Mouse (Mus musculus) CH12.LX (cell line): ENCODE measurements around the gene Snx9. TPM values are rescaled to one million over a fixed set of nuclear protein-coding genes. Genes with fewer than 3 reads are reported as not detected.

Source experiments
- DNase-seq: peaks from one replicate; pipeline ENCODE4 v3.0.0-alpha.2; 2013; ENCODE audit errors: extremely low read depth
- H3K27ac ChIP-seq: 2 replicates; pipeline ENCODE4 v1.5.1; 2012; ENCODE audit warnings: low read depth, mild to moderate bottlenecking, control low read depth, moderate library complexity; ENCODE audit not compliant: insufficient read depth
- H3K27me3 ChIP-seq: replicated peaks from 2 replicates; pipeline ENCODE3; 2012; ENCODE audit warnings: inconsistent platforms
- H3K36me3 ChIP-seq, 2 experiments: replicated peaks in 1 of 2; 2 replicates each; pipeline versions ENCODE3 to v1.6.1; 2012; ENCODE audit warnings: inconsistent platforms in 1 of 2, low read length in 1 of 2, mild to moderate bottlenecking in 1 of 2, mixed read lengths in 1 of 2, moderate library complexity in 1 of 2; ENCODE audit not compliant: control insufficient read depth in 1 of 2, insufficient read depth in 1 of 2
- H3K4me1 ChIP-seq, 2 experiments: 2 replicates each; pipeline ENCODE4 v1.6.1; 2012; ENCODE audit warnings: inconsistent platforms in 1 of 2, moderate library complexity in 1 of 2; ENCODE audit not compliant: insufficient read depth in 2 of 2, control insufficient read depth in 1 of 2
- H3K4me2 ChIP-seq: 2 replicates; pipeline ENCODE4 v1.6.1; 2012; ENCODE audit warnings: low read depth, mild to moderate bottlenecking, control low read depth; ENCODE audit not compliant: poor library complexity, insufficient read depth, severe bottlenecking
- H3K4me3 ChIP-seq, 3 experiments: fragments of 150-350 bp in 1 of 3; sonication (generic) in 1 of 3; replicated peaks in 1 of 3; 2 replicates each; pipeline versions ENCODE3 to v1.5.1; 2011 to 2012; ENCODE audit warnings: low read depth in 2 of 3, low read length in 2 of 3, mild to moderate bottlenecking in 2 of 3, moderate library complexity in 2 of 3, control low read depth in 1 of 3, improper control_type of control experiment in 1 of 3, inconsistent platforms in 1 of 3, mixed read lengths in 1 of 3; ENCODE audit not compliant: poor library complexity in 1 of 3
- H3K79me2 ChIP-seq: replicated peaks from 2 replicates; pipeline ENCODE4 v1.6.1; 2012; ENCODE audit warnings: mild to moderate bottlenecking, moderate library complexity; ENCODE audit not compliant: control insufficient read depth, poor library complexity, insufficient read depth, severe bottlenecking; ENCODE audit errors: extremely low read depth
- H3K9ac ChIP-seq: 2 replicates; pipeline ENCODE4 v1.6.1; 2012; ENCODE audit warnings: low read depth, mild to moderate bottlenecking, control low read depth, moderate library complexity; ENCODE audit not compliant: insufficient read depth
- H3K9me3 ChIP-seq: replicated peaks from 2 replicates; pipeline ENCODE3; 2012; ENCODE audit warnings: low read length, inconsistent platforms, mixed read lengths
- CHD1 ChIP-seq: IDR thresholded peaks from 2 replicates; pipeline ENCODE4 v1.6.1; 2012; ENCODE audit warnings: low read depth, low read length, improper control_type of control experiment, inconsistent platforms
- CHD2 ChIP-seq: IDR thresholded peaks from 2 replicates; pipeline ENCODE4 v1.6.1; 2011; ENCODE audit warnings: low read length, improper control_type of control experiment
- CTCF ChIP-seq, 2 experiments: IDR thresholded peaks in 1 of 2; conservative IDR thresholded peaks in 1 of 2; 2 replicates each; pipeline ENCODE4 v1.5.1; 2011 to 2012; ENCODE audit warnings: low read depth in 2 of 2, low read length in 2 of 2, improper control_type of control experiment in 1 of 2, inconsistent platforms in 1 of 2, mild to moderate bottlenecking in 1 of 2, moderate library complexity in 1 of 2
- E2F4 ChIP-seq: IDR thresholded peaks from 2 replicates; pipeline ENCODE4 v1.6.1; 2011; ENCODE audit warnings: low read depth, low read length, improper control_type of control experiment; ENCODE audit not compliant: insufficient replicate concordance
- ELF1 ChIP-seq: IDR thresholded peaks from 2 replicates; pipeline ENCODE4 v1.6.1; 2014; ENCODE audit warnings: low read depth, mild to moderate bottlenecking, inconsistent platforms, low read length, improper control_type of control experiment
- IRF4 ChIP-seq: IDR thresholded peaks from 2 replicates; pipeline ENCODE4 v1.6.1; 2014; ENCODE audit warnings: low read depth, mild to moderate bottlenecking, inconsistent platforms, low read length, improper control_type of control experiment
- JUN ChIP-seq: IDR thresholded peaks from 2 replicates; pipeline ENCODE4 v1.6.1; 2011; ENCODE audit warnings: low read depth, mild to moderate bottlenecking, low read length, improper control_type of control experiment, moderate library complexity; ENCODE audit not compliant: insufficient read depth
- JUND ChIP-seq: conservative IDR thresholded peaks from 2 replicates; pipeline ENCODE4 v1.6.1; 2011; ENCODE audit warnings: low read depth, low read length, improper control_type of control experiment
- KAT2A ChIP-seq: IDR thresholded peaks from 2 replicates; pipeline ENCODE4 v1.6.1; 2012; ENCODE audit warnings: low read length, improper control_type of control experiment, inconsistent platforms; ENCODE audit not compliant: insufficient replicate concordance
- MAFK ChIP-seq: IDR thresholded peaks from 2 replicates; pipeline ENCODE4 v1.6.1; 2011; ENCODE audit warnings: low read length, improper control_type of control experiment; ENCODE audit not compliant: insufficient replicate concordance
- MAX ChIP-seq: IDR thresholded peaks from 2 replicates; pipeline ENCODE4 v1.6.1; 2011; ENCODE audit warnings: low read length, improper control_type of control experiment
- MEF2A ChIP-seq: IDR thresholded peaks from 2 replicates; pipeline ENCODE4 v1.6.1; 2014; ENCODE audit warnings: low read depth, mild to moderate bottlenecking, inconsistent platforms, low read length, improper control_type of control experiment, borderline replicate concordance
- MXI1 ChIP-seq: IDR thresholded peaks from 2 replicates; pipeline ENCODE4 v1.6.1; 2011; ENCODE audit warnings: mild to moderate bottlenecking, low read depth, low read length, improper control_type of control experiment
- MYC ChIP-seq: IDR thresholded peaks from 2 replicates; pipeline ENCODE4 v1.6.1; 2011; ENCODE audit warnings: low read depth, mild to moderate bottlenecking, improper control_type of control experiment, low read length
- NELFE ChIP-seq: IDR thresholded peaks from 2 replicates; pipeline ENCODE4 v1.6.1; 2011; ENCODE audit warnings: low read depth, low read length, improper control_type of control experiment
- PAX5 ChIP-seq: IDR thresholded peaks from 2 replicates; pipeline ENCODE4 v1.6.1; 2012; ENCODE audit warnings: low read length, inconsistent platforms, mixed read lengths
- POLR2A ChIP-seq: IDR thresholded peaks from 2 replicates; pipeline ENCODE4 v1.6.1; 2011; ENCODE audit warnings: low read depth, mild to moderate bottlenecking, improper control_type of control experiment, low read length
- POLR2AphosphoS2 ChIP-seq: IDR thresholded peaks from 2 replicates; pipeline ENCODE4 v1.6.1; 2011; ENCODE audit warnings: low read depth, low read length, improper control_type of control experiment
- RAD21 ChIP-seq: IDR thresholded peaks from 2 replicates; pipeline ENCODE4 v1.6.1; 2011; ENCODE audit warnings: low read depth, mild to moderate bottlenecking, low read length, improper control_type of control experiment, moderate library complexity
- RCOR1 ChIP-seq: conservative IDR thresholded peaks from 2 replicates; pipeline ENCODE4 v1.6.1; 2012; ENCODE audit warnings: low read depth, mild to moderate bottlenecking, inconsistent platforms, low read length, improper control_type of control experiment
- SMC3 ChIP-seq: IDR thresholded peaks from 2 replicates; pipeline ENCODE4 v1.6.1; 2011; ENCODE audit warnings: low read depth, low read length, improper control_type of control experiment
- TBP ChIP-seq: conservative IDR thresholded peaks from 2 replicates; pipeline ENCODE4 v1.6.1; 2011; ENCODE audit warnings: low read depth, low read length, improper control_type of control experiment
- TCF12 ChIP-seq: IDR thresholded peaks from 2 replicates; pipeline ENCODE4 v1.6.1; 2014; ENCODE audit warnings: low read depth, mild to moderate bottlenecking, inconsistent platforms, low read length, improper control_type of control experiment
- ZC3H11A ChIP-seq: IDR thresholded peaks from 2 replicates; pipeline ENCODE4 v1.6.1; 2012; ENCODE audit warnings: low read depth, mild to moderate bottlenecking, inconsistent platforms, low read length, improper control_type of control experiment
- ZKSCAN1 ChIP-seq: IDR thresholded peaks from 2 replicates; pipeline ENCODE4 v1.6.1; 2012; ENCODE audit warnings: low read depth, inconsistent platforms, low read length, improper control_type of control experiment, borderline replicate concordance
- ZMIZ1 ChIP-seq: IDR thresholded peaks from 2 replicates; pipeline ENCODE4 v1.6.1; 2012; ENCODE audit warnings: low read depth, mild to moderate bottlenecking, inconsistent platforms, low read length, improper control_type of control experiment
- ZNF384 ChIP-seq: IDR thresholded peaks from 2 replicates; pipeline ENCODE4 v1.6.1; 2012; ENCODE audit warnings: low read depth, low read length, improper control_type of control experiment, inconsistent platforms
- dilution Hi-C: fragments of 300-500 bp; cut with MboI; formaldehyde crosslinking; loops from 2 replicates; pipeline ENCODE4 v1.14.3; 2020; ENCODE audit warnings: low sequenced_read_pairs; ENCODE audit not compliant: extremely low pct_unique_long_range_greater_than_20kb, extremely low pct_ligation_motif_present
- in situ Hi-C: fragments of 300-500 bp; cut with MboI; formaldehyde crosslinking; loops from 3 replicates; pipeline ENCODE4 v1.14.3; 2019; ENCODE audit warnings: low sequenced_read_pairs, low pct_ligation_motif_present, low pct_unique_long_range_greater_than_20kb, mixed read lengths
- polyA plus RNA-seq: library from polyadenylated mRNA; unstranded; fragments of >175 nt; gene quantifications from 2 replicates; pipeline ENCODE4 v1.2.1, GENCODE M21; 2012; ENCODE audit warnings: low read depth; ENCODE audit not compliant: insufficient read length
- total RNA-seq, 2 experiments: library from RNA; depleted of rRNA; stranded (reverse); fragments of 300-350 nt in 1 of 2; fragments of >200 nt in 1 of 2; gene quantifications; 2 replicates each; pipeline ENCODE4 v1.2.3; 2012 to 2014

Gene Snx9
- total and polyA plus RNA-seq, 3 experiments = 16.3 to 26.3 (median 17.1) TPM

- Histone ChIP-seq H3K36me3 (no peaks in the 10 kb centered on the region), H3K27ac (no peak overlapping the region), H3K4me2 (no peak overlapping the region), H3K9ac (no peak overlapping the region), H3K27me3 (no peaks in the 10 kb centered on the region), H3K79me2 (no peaks in the 10 kb centered on the region)
- DNase-seq = peak; percentile 93
- in situ Hi-C loops = loop anchor here (5.0 to 10.0 kb wide), 4 partner anchors 36 to 209 kb away; no protein-coding TSS in a partner anchor
- dilution Hi-C loops = no loop called here
- TF ChIP-seq SMC3 = peak; percentile 99
- no peak for TF ChIP-seq POLR2AphosphoS2
- no peak for TF ChIP-seq MAFK
- no peak for TF ChIP-seq ZNF384
- TF ChIP-seq CHD1 = no peak
- peak; percentile 96 for TF ChIP-seq ZC3H11A
- peak; percentile 62; the same call in 1 of the 2 replicates for TF ChIP-seq MEF2A
- TF ChIP-seq PAX5 = no peak
- peak; percentile 74 to 100 for TF ChIP-seq CTCF (conservative IDR thresholded peaks at IDR 0.05 in 1 of 2, IDR thresholded peaks at IDR 0.05 in 1 of 2; ENCODE audit: low read depth in 2 of 2, low read length in 2 of 2)
- TF ChIP-seq ELF1 = peak; percentile 77
- no peak for TF ChIP-seq MAX
- TF ChIP-seq JUND = 0 out of 2 replicates have a peak, but pooled peaks have one; percentile 11
- no peak; the same call in none of the 2 replicates for TF ChIP-seq RAD21
- TF ChIP-seq TBP = no peak
- TF ChIP-seq TCF12 = peak; percentile 16; the same call in 1 of the 2 replicates
- no peak for TF ChIP-seq POLR2A
- TF ChIP-seq NELFE = peak; percentile 81; the same call in 1 of the 2 replicates
- no peak for TF ChIP-seq MXI1
- TF ChIP-seq, all 38 proteins: peak for 8
- no peak overlapping the region for H3K4me3 ChIP-seq
- peaks cover 23 to 44% of the 10 kb centered on the region in 2 experiments for H3K4me1 ChIP-seq
- peaks cover 3% of the 10 kb centered on the region for H3K9me3 ChIP-seq
These were observed 45.3 kb upstream of the Snx9 start for GRCm38 (mm10) chr17:5795878-5796277.

GRCm38 (mm10) chr17:5797124-5797760, 43.9 kb upstream of the Snx9 start:
- H3K36me3 ChIP-seq = peaks cover 0 to 4% of the 10 kb centered on the region in 2 experiments
- in situ Hi-C loops = loop anchor here (5.0 to 10.0 kb wide), 4 partner anchors 35 to 208 kb away; no protein-coding TSS in a partner anchor
- H3K27ac ChIP-seq = no peak overlapping the region; the same call in 1 of the 2 replicates
- peaks cover 3% of the 10 kb centered on the region for H3K9me3 ChIP-seq
- no peak overlapping the region for H3K4me2 ChIP-seq
- H3K4me1 ChIP-seq = peaks cover 33 to 58% of the 10 kb centered on the region in 2 experiments
- TF ChIP-seq CHD2 (no peak), MXI1 (no peak), KAT2A (no peak), PAX5 (no peak), MAFK (no peak), RCOR1 (no peak), IRF4 (no peak), MEF2A (no peak), ZC3H11A (no peak), CHD1 (no peak), MYC (no peak), JUN (no peak), JUND (no peak), POLR2A (no peak), ZMIZ1 (no peak), ZNF384 (no peak), SMC3 (no peak), ZKSCAN1 (no peak), E2F4 (no peak)
- no peak overlapping the region for H3K4me3 ChIP-seq
- dilution Hi-C loops = no loop called here
- DNase-seq = no peak
- H3K27me3 ChIP-seq = no peaks in the 10 kb centered on the region
- no peaks in the 10 kb centered on the region for H3K79me2 ChIP-seq
- no peak overlapping the region for H3K9ac ChIP-seq
